Mouse (Mus musculus) neural tube, embryonic 12.5 days (tissue): ENCODE data around the gene Procr. TPM values are rescaled to one million over a fixed set of nuclear protein-coding genes. Genes with fewer than 3 reads are reported as not detected.
A peak's percentile ranks its signal among the peaks of the same experiment; 100 is the strongest.

Experiments
- ATAC-seq: fragments of 200-750 bp; cut with Nextera tagmentation; 2 replicates; pipeline ENCODE4 v1.8.0; 2017; ENCODE audit warnings: low read depth, mild to moderate bottlenecking, moderate TSS enrichment, moderate library complexity; ENCODE audit not compliant: low FRiP score
- H3K27ac ChIP-seq: fragments of 300-500 bp; sonication (generic); 2 replicates; pipeline ENCODE4 v1.5.1; 2016
- H3K27me3 ChIP-seq: fragments of 300-500 bp; sonication (generic); replicated peaks from 2 replicates; pipeline ENCODE4 v1.6.1; 2016; ENCODE audit warnings: mild to moderate bottlenecking
- H3K36me3 ChIP-seq: fragments of 300-500 bp; sonication (generic); 2 replicates; pipeline ENCODE4 v1.6.1; 2016; ENCODE audit warnings: mild to moderate bottlenecking
- H3K4me1 ChIP-seq: fragments of 300-500 bp; sonication (generic); 2 replicates; pipeline ENCODE4 v1.6.1; 2016
- H3K4me2 ChIP-seq: fragments of 300-500 bp; sonication (generic); replicated peaks from 2 replicates; pipeline ENCODE4 v1.6.1; 2016; ENCODE audit warnings: mild to moderate bottlenecking
- H3K4me3 ChIP-seq: fragments of 300-500 bp; sonication (generic); 2 replicates; pipeline ENCODE4 v1.5.1; 2016
- H3K9ac ChIP-seq: fragments of 300-500 bp; sonication (generic); 2 replicates; pipeline ENCODE4 v1.6.1; 2016; ENCODE audit warnings: mild to moderate bottlenecking
- H3K9me3 ChIP-seq: fragments of 300-500 bp; sonication (generic); 2 replicates; pipeline ENCODE4 v1.6.1; 2016; ENCODE audit warnings: mild to moderate bottlenecking
- WGBS: fragments of 180-500 bp; shearing (Covaris S2); methylation state at CpG from one replicate; pipeline ENCODE4 v1.1.7; 2016; 5-methylcytosine and 5-hydroxymethylcytosine counted together
- polyA plus RNA-seq: library from polyadenylated mRNA; unstranded; fragments of >200 nt; fragmentation: Nextera tagmentation; extraction: Ambion mirVana; gene quantifications from 2 replicates; pipeline ENCODE4 v1.2.1, GENCODE M21; 2016

Gene Procr
- polyA plus RNA-seq, 1 experiment from 2014 or later = 3.8 TPM

DNA sequence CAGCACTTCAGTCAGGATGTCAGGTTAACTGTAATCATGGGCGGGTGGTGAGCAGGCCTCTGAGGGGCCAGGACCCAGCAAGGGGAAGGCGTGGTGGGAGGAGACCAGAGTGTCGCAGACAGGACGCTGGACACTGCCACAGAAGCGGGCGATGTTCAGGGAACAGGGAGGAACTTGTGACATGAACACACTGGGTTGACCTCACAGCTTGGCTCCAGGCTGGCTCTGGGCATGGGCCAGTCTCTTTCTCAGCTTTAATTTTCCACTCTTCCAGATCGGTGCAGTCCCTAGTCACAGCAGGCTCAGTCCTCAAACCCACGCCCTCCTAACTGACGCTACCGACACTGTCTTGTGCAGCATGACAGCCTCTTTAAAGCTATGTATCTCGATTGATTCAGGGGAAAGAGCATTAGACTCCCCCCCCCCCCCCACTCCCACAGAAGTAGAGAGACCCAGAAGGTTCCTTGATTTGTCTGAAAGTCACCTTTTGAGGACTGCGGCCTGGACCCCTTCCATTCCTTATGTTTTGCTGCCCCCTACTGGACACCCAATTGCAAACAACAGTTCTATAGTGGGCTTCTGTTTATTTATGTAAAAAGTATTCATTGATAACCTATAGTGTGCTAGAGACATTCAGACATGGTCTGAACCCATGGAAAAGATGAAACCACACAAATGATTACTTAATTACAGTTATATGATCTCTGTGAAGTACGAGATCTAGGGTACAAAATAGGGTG lies 13.9 kb downstream of the Procr start:
- H3K27ac ChIP-seq = no peak overlapping the region
- ATAC-seq = no peak
- no peaks in the 10 kb centered on the region for H3K36me3 ChIP-seq
- H3K9me3 ChIP-seq = no peaks in the 10 kb centered on the region
- H3K4me1 ChIP-seq = no peaks in the 10 kb centered on the region
- H3K27me3 ChIP-seq = no peaks in the 10 kb centered on the region; the same call in 1 of the 2 replicates
- no peak overlapping the region for H3K4me3 ChIP-seq
- H3K9ac ChIP-seq = no peak overlapping the region
- 58% methylated on average over 13 of the region's 13 CpGs for WGBS
- H3K4me2 ChIP-seq = no peak overlapping the region

DNA sequence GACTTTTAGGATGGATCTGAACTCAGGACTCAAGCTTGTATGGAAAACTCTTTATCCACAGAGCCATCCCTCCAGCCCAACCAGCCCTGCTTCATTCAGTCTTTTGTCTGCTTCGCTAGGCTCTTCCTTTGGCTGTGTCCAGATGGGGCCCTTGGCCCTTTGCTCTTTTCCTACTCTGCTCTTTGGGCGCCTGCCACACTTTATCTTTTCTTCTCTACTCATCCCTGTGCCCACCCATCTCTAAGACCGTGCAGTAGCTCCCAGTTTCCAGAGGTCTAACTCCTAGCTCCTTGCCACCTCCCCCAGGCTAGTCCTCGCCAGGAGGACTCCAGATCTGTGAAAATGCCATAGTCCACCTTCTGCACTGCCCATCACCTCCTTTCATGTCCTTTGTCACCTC lies 22.7 kb downstream of the Procr start:
- Histone ChIP-seq H3K4me1 (peaks cover 16% of the 10 kb centered on the region), H3K4me3 (no peak overlapping the region), H3K9me3 (no peaks in the 10 kb centered on the region), H3K9ac (no peak overlapping the region), H3K4me2 (no peak overlapping the region), H3K27ac (no peak overlapping the region), H3K36me3 (no peaks in the 10 kb centered on the region), H3K27me3 (peaks cover 26% of the 10 kb centered on the region)
- 68% methylated on average over 4 of the region's 4 CpGs for WGBS
- ATAC-seq = no peak

DNA sequence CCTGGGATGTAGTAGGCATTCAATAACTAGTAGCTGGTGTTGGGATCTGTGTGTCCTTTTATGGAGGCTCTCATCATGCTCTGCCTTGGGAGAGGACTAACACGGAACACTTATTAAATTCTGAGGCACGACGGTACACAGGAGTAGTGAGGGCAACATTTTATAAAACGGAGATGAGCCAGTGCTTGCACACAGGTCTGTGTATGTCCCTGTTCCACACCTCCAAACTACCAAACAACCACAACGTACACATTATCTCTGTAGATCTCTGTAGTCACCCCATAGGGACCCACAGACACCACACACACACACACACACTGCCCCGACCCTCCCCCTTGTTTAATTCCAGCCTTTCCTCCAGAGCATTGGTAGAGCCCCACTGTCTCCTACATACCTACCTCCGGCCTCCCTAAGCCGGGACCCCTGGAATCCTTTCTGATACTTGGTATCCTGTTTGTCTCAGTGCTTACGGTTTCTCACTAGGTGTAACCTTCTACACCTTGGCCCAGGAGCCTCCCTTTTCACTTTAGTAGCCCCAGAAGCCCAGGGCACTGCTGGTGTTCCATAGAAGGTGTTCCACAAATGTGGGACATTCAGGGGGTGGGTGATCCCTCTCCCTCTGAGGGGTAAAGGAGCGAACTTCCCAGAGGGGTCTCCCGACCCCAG lies 23.5 kb downstream of the Procr start:
- 64% methylated on average over 11 of the region's 11 CpGs for WGBS
- Histone ChIP-seq H3K27ac (no peak overlapping the region), H3K4me1 (peaks cover 22% of the 10 kb centered on the region), H3K4me3 (no peak overlapping the region), H3K4me2 (peak overlapping the region; percentile 72), H3K36me3 (no peaks in the 10 kb centered on the region), H3K9ac (0 out of 2 replicates have a peak overlapping the region, but pooled peaks have one; percentile 61), H3K9me3 (no peaks in the 10 kb centered on the region), H3K27me3 (peaks cover 26% of the 10 kb centered on the region)
- ATAC-seq = no peak

DNA sequence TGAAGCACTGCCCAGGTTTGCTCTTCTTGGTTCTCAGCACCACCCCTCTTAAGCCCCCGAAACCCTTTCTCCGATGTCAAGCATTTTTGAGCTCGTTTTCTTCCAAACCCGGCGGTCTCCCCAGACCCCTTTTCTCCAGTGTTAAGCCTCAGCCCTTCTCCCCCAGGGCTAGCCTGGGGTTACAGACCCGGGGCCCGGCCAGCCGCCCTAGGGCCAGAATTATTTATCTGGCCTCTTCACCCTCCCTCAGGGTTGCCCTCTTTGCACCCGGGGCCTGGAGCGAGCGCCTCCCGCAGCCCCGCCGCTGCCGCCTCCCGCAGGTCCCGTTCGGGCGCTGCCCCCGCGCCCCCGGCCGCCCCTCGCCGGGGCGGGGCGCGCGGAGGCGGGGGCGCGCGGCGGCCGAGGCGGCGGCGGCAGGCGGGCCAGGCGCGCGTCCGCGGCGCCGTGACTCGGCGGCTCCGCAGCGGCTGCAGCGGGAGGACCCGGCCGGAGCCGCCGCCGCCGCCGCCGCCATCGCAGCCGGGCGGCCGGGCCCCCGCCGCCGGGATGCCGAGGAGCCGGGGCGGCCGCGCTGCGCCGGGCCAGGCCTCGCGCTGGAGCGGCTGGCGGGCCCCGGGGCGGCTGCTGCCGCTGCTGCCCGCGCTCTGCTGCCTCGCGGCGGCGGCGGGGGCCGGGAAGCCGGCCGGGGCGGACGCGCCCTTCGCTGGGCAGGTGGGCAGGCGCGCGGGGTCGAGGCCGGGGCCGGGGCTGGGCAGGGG lies 24.2 kb downstream of the Procr start, which contains the start of gene Mmp24:
Gene Mmp24 (plus strand): TSS at position 416 of the 758 bp plus-strand sequence.
- Histone ChIP-seq H3K4me1 (peaks cover 22% of the 10 kb centered on the region), H3K27ac (peak within 1 kb of the TSS; percentile 53), H3K9ac (peak within 1 kb of the TSS; percentile 80), H3K4me2 (peak within 1 kb of the TSS; percentile 72), H3K36me3 (no peaks in the 10 kb centered on the region), H3K9me3 (no peaks in the 10 kb centered on the region), H3K27me3 (peaks cover 26% of the 10 kb centered on the region), H3K4me3 (peak within 1 kb of the TSS; percentile 77)
- no peak for ATAC-seq
- WGBS = 2% methylated on average over 90 of the region's 100 CpGs

DNA sequence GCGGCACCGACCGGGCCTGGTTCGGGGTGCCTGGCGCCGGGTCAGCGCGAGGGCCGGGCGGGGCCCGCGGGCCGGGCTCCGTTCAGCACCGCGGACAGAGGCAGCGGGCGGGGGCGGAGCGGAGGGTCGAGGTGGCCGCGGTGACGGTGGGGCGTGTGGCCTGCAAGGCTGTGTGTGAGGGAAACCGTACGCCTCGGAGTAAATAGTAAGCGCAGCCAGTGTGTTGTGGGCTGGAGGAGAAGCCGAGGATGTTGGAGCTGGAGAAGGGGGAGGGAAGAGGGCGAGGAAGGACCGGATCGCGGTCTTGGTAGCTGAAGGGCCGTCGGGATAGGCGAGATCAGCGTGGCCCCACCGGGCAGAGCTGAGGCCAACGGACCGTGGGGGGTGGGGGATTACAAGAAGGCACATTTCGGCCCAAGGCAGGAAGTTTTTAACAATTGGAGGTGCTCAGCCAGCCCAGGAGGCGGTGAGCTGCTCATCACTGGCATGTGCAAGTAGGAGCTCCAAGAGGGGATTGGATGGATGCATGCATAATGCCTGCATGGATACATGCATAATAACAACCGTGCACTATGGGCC lies 24.9 kb downstream of the Procr start:
- Histone ChIP-seq H3K27me3 (peaks cover 26% of the 10 kb centered on the region), H3K9me3 (no peaks in the 10 kb centered on the region), H3K4me1 (peaks cover 22% of the 10 kb centered on the region), H3K4me2 (peak overlapping the region; percentile 72), H3K27ac (peak overlapping the region; percentile 53), H3K9ac (peak overlapping the region; percentile 80), H3K4me3 (peak overlapping the region; percentile 77), H3K36me3 (no peaks in the 10 kb centered on the region)
- 1% methylated on average over 44 of the region's 44 CpGs for WGBS
- ATAC-seq = peak; percentile 52

DNA sequence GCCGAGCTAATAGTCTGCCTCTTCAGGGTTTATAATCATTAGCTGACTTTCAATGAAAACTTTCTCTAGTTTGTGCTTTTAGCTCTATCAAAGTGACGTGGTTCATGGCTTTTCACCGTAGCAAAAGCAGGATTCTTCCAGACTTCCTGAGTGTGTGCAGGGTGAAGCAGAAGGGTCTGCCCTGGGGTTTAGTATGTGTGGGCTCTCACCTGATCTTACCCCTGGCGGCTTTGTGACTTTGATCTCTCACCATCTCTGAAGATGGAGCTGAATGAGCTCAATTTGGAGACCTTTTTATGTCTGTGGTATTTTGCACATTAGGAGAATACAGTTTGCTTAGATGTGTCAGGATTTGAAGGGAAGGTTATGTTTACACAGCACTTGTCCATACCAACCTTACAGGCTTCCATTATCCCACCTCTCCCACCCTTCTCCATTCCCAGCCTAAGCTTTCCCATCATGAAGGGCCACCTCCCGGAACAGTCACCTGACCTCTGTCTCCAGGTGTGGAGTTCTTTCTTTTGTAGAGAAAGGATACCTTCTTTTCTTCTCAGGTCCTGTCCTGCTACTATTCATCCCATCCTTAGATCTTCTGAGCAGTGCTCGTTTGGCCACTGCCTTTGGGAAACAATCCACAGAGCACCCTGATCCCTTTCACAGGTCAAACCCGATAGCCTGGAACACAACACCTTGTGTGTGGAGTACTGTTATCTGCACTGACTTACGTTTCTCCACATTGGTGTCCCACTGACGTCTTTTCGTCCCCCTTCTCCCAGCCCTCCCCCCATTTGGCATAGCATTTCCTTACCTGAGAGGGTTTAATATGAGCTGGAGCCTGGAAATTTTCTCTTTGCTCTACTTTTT lies 26.1 kb downstream of the Procr start:
- Histone ChIP-seq H3K4me1 (peaks cover 22% of the 10 kb centered on the region), H3K27me3 (peaks cover 26% of the 10 kb centered on the region), H3K4me2 (peak overlapping the region; percentile 72), H3K9me3 (no peaks in the 10 kb centered on the region), H3K27ac (no peak overlapping the region), H3K9ac (no peak overlapping the region), H3K4me3 (no peak overlapping the region), H3K36me3 (no peaks in the 10 kb centered on the region)
- no peak for ATAC-seq
- 75% methylated on average over 10 of the region's 10 CpGs for WGBS

DNA sequence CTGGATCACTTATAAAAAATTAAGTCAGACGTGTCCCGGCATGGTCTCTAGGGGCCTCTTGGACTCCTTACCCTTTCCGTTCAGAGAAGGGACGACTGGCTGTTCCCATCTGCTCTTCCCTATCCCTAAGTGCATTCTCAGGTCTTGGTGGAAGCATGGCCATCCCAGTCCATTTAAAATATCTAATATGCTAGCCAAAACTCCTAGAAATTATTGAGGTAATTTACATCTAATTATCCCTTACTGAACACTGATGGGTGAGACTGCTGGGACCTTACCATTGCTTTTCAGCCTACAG lies 26.7 kb downstream of the Procr start:
- Histone ChIP-seq H3K36me3 (no peaks in the 10 kb centered on the region), H3K27ac (no peak overlapping the region), H3K27me3 (peaks cover 26% of the 10 kb centered on the region), H3K9ac (no peak overlapping the region), H3K4me3 (no peak overlapping the region), H3K4me2 (peak overlapping the region; percentile 72; the same call in 1 of the 2 replicates), H3K4me1 (peaks cover 22% of the 10 kb centered on the region), H3K9me3 (no peaks in the 10 kb centered on the region)
- ATAC-seq = no peak
- 62% methylated on average over 4 of the region's 4 CpGs for WGBS

DNA sequence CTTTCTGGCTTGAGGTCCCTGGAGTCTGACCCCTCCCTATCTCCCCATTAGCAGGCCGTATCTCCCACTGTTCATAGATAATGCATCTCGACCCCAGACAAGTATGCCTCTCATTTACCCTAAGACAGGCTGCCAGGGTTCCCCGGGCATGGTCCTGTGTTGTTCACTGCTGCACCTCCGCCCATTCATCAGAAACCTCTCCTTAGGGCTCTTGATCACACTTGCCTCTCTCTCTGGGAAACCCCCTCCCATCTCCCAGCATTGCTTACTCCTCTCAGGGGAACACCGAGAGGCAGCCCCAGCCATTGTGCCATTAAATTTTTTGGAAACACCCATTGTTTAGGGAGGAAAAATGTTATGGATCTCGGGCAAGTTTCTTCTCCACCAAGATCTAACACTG lies 27.1 kb downstream of the Procr start:
- no peaks in the 10 kb centered on the region for H3K9me3 ChIP-seq
- H3K4me1 ChIP-seq = peaks cover 22% of the 10 kb centered on the region
- no peak for ATAC-seq
- H3K27ac ChIP-seq = no peak overlapping the region
- peak overlapping the region; percentile 72; the same call in 1 of the 2 replicates for H3K4me2 ChIP-seq
- H3K9ac ChIP-seq = no peak overlapping the region
- no peak overlapping the region for H3K4me3 ChIP-seq
- peaks cover 24% of the 10 kb centered on the region for H3K27me3 ChIP-seq
- no peaks in the 10 kb centered on the region for H3K36me3 ChIP-seq
- WGBS = 60% methylated on average over 6 of the region's 6 CpGs

DNA sequence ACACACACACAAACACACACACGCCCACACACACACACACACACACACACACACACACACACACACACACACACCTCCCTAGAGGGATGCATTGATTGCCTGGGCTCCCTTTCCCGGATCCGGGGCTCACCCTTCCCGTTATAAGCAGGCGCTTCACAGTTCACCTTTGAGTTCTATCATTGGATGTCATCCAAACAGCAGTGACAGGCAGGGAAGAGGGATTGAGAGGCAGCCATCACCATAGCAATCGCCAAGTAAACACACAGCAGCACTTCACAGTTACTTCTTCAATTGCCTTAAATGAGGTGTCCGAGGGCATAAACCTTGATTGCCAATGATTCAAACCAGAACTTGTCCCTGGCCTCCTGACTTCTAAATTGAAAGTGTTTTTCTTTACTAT lies 28.1 kb downstream of the Procr start:
- ATAC-seq = no peak
- Histone ChIP-seq H3K4me3 (no peak overlapping the region), H3K4me1 (peaks cover 22% of the 10 kb centered on the region), H3K4me2 (no peak overlapping the region), H3K9me3 (no peaks in the 10 kb centered on the region), H3K27me3 (peaks cover 14% of the 10 kb centered on the region; the same call in 1 of the 2 replicates), H3K27ac (no peak overlapping the region), H3K36me3 (no peaks in the 10 kb centered on the region), H3K9ac (no peak overlapping the region)
- 58% methylated on average over 7 of the region's 7 CpGs for WGBS

DNA sequence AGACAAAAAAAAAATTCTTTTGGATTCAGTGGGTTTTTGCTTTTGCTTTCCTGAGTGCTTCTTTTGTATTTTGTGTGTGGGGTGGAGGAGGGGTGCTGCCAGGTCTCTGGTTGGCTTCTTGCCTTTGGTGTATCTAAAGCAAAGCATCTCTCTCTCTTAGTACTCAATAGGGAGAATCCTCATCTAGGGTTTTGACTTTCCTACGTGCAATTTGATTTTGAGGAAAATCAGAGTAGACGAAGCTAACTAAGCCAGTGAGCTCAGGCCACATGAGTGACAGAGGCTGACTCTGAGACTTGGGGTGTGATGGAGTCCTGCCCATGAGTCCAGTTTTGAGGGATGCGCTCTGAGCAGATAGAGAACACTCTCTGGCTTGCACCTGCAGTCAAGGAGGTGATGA lies 28.6 kb downstream of the Procr start:
- no peak for ATAC-seq
- Histone ChIP-seq H3K27me3 (peaks cover 9% of the 10 kb centered on the region; the same call in 1 of the 2 replicates), H3K4me3 (no peak overlapping the region), H3K27ac (no peak overlapping the region), H3K4me1 (peaks cover 22% of the 10 kb centered on the region), H3K4me2 (no peak overlapping the region), H3K9ac (no peak overlapping the region), H3K36me3 (no peaks in the 10 kb centered on the region), H3K9me3 (no peaks in the 10 kb centered on the region)
- WGBS = 88% methylated on average over 3 of the region's 3 CpGs

DNA sequence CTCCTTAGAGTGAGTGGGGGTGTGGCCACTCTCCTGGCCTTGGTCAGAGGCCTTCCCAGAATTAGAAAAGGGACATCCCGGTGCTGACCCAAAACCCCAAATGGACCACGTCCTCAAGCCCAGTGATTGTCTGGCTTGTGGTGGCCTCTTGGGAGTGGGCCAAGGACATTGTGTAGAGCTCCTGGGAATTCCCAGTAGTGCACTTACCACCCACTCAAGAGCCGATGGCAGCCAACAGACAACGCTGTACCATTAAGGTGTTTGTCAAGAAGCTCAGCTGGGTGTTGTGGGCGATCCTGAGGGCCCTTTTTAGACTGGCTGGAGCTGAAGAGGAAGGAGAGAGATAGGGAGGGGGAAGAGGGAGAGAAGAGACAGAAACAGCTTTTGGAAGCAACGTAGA lies 33.6 kb downstream of the Procr start:
- H3K27ac ChIP-seq = no peak overlapping the region
- H3K4me2 ChIP-seq = no peak overlapping the region
- H3K4me1 ChIP-seq = no peaks in the 10 kb centered on the region; the same call in 1 of the 2 replicates
- 83% methylated on average over 6 of the region's 6 CpGs for WGBS
- no peak overlapping the region for H3K9ac ChIP-seq
- no peaks in the 10 kb centered on the region for H3K36me3 ChIP-seq
- H3K4me3 ChIP-seq = no peak overlapping the region
- no peaks in the 10 kb centered on the region for H3K9me3 ChIP-seq
- no peaks in the 10 kb centered on the region for H3K27me3 ChIP-seq
- ATAC-seq = no peak
